Mouse (Mus musculus): Measurements from ENCODE around the gene Josd2. TPM values are rescaled to one million over a fixed set of nuclear protein-coding genes. Genes with fewer than 3 reads are reported as not detected.

Gene Josd2
- polyA plus RNA-seq, 3 experiments from 2014 or later: 46.9 to 62.6 (median 47.0) TPM

GRCm38 (mm10) chr7:44501563-44502115, 33.9 kb downstream of the Josd2 start:
- peak; percentile 80 for ATAC-seq

GRCm38 (mm10) chr7:44507491-44507890, 39.7 kb downstream of the Josd2 start:
- ATAC-seq: no peak

GRCm38 (mm10) chr7:44519240-44519913, 51.6 kb downstream of the Josd2 start:
- ATAC-seq: no peak

DNA sequence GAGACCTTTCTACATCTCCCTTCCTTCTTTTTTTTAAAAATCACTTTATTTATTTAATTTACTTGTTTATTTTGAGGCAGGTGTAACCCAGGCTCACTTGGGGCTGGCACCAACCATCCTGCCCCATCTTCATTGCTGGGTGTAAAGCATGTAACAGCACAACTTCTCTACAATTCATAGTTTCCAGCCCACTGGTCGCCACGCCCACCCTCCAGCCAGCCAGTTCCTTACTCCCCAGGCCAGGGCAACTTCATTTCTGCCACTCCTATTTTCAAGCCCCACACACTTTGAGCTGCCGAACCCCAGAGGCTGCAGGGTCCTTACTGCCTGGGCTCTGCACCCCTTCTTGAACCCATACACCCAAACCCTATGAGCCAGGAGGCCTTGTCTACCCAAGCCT, 53.2 kb downstream of the Josd2 start:
- ATAC-seq: no peak

Other genes with a start within 250 kb of the Josd2 start
- under 1 TPM in 1 of 3 experiments, not detected in 2; 0.44 TPM for gene Klk1, start 242.6 kb upstream of the Josd2 start, polyA plus RNA-seq (2017; shearing (Covaris generic))
- under 1 TPM in 1 of 3 experiments, not detected in 2; 0.38 TPM for gene Gm36864, start 231.8 kb upstream of the Josd2 start, polyA plus RNA-seq (2017; shearing (Covaris generic))
- gene 1700028J19Rik, start 221.3 kb upstream of the Josd2 start, polyA plus RNA-seq (2017; shearing (Covaris generic)): 1 to 10 TPM; 1.3 to 2.5 (median 1.6) TPM
- 100 to 1,000 TPM in 1 of 3 experiments, 10 to 100 TPM in 2; 47.7 to 133 (median 97.4) TPM for gene 2410002F23Rik, start 221.3 kb upstream of the Josd2 start, polyA plus RNA-seq (2017; shearing (Covaris generic))
- gene Acp4, start 210.6 kb upstream of the Josd2 start, polyA plus RNA-seq (2017; shearing (Covaris generic)): not detected
- gene Gm15517, start 206.5 kb upstream of the Josd2 start, polyA plus RNA-seq (2017; shearing (Covaris generic)): not detected
- under 1 TPM; 0.28 to 0.62 (median 0.34) TPM for gene Clec11a, start 161.1 kb upstream of the Josd2 start, polyA plus RNA-seq (2017; shearing (Covaris generic))
- under 1 TPM; 0.15 to 0.62 (median 0.20) TPM for gene Shank1, start 157.7 kb upstream of the Josd2 start, polyA plus RNA-seq (2017; shearing (Covaris generic))
- not detected for gene Syt3, start 83.9 kb upstream of the Josd2 start, polyA plus RNA-seq (2017; shearing (Covaris generic))
- not detected for gene 1700008O03Rik, start 82.2 kb upstream of the Josd2 start, polyA plus RNA-seq (2017; shearing (Covaris generic))
- not detected for gene Lrrc4b, start 39.0 kb upstream of the Josd2 start, polyA plus RNA-seq (2017; shearing (Covaris generic))
- not detected for gene Aspdh, start 2.6 kb upstream of the Josd2 start, polyA plus RNA-seq (2017; shearing (Covaris generic))
- 10 to 100 TPM; 21.0 to 22.5 (median 22.3) TPM for gene Emc10, start 28.5 kb downstream of the Josd2 start, polyA plus RNA-seq (2017; shearing (Covaris generic))
- 1 to 10 TPM; 2.7 to 5.2 (median 3.9) TPM for gene Fam71e1, start 28.6 kb downstream of the Josd2 start, polyA plus RNA-seq (2017; shearing (Covaris generic))
- not detected for gene Mybpc2, start 56.7 kb downstream of the Josd2 start, polyA plus RNA-seq (2017; shearing (Covaris generic))
- 1 to 10 TPM in 1 of 3 experiments, under 1 TPM in 2; 0.17 to 2.1 (median 0.86) TPM for gene Spib, start 64.1 kb downstream of the Josd2 start, polyA plus RNA-seq (2017; shearing (Covaris generic))
- 10 to 100 TPM; 21.0 to 32.4 (median 21.4) TPM for gene Pold1, start 80.9 kb downstream of the Josd2 start, polyA plus RNA-seq (2017; shearing (Covaris generic))
- gene Nr1h2, start 86.0 kb downstream of the Josd2 start, polyA plus RNA-seq (2017; shearing (Covaris generic)): 10 to 100 TPM; 43.0 to 52.2 (median 49.9) TPM
- gene Napsa, start 104.4 kb downstream of the Josd2 start, polyA plus RNA-seq (2017; shearing (Covaris generic)): 1 to 10 TPM; 1.3 to 7.7 (median 3.2) TPM
- not detected for gene Kcnc3, start 122.7 kb downstream of the Josd2 start, polyA plus RNA-seq (2017; shearing (Covaris generic))
- not detected for gene Myh14, start 202.9 kb downstream of the Josd2 start, polyA plus RNA-seq (2017; shearing (Covaris generic))
- not detected for gene Izumo2, start 240.8 kb downstream of the Josd2 start, polyA plus RNA-seq (2017; shearing (Covaris generic))

Data from inflammation-experienced regulatory T-cells, adult 6 months (primary cell).